Mouse (Mus musculus) kidney, embryonic 14.5 days (tissue): ENCODE measurements around the gene Bcat1. TPM values are rescaled to one million over a fixed set of nuclear protein-coding genes. Genes with fewer than 3 reads are reported as not detected.

Experiments used
- ATAC-seq: fragments of 200-750 bp; cut with Nextera tagmentation; 2 replicates; pipeline ENCODE4 v1.8.0; 2017; ENCODE audit warnings: moderate number of reproducible peaks, mild to moderate bottlenecking, moderate TSS enrichment, moderate library complexity; ENCODE audit not compliant: low FRiP score, low TSS enrichment
- H3K27ac ChIP-seq: fragments of 300-500 bp; sonication (generic); 2 replicates; pipeline ENCODE4 v1.5.1; 2014; ENCODE audit warnings: low read depth, mild to moderate bottlenecking, low read length, moderate library complexity, mixed read lengths
- H3K27me3 ChIP-seq: fragments of 300-500 bp; sonication (generic); 2 replicates; pipeline ENCODE4 v1.6.1; 2014; ENCODE audit warnings: mild to moderate bottlenecking, low read length; ENCODE audit not compliant: control insufficient read depth, insufficient read depth
- H3K36me3 ChIP-seq: fragments of 300-500 bp; sonication (generic); 2 replicates; pipeline ENCODE4 v1.6.1; 2014; ENCODE audit warnings: low read length, mixed read lengths; ENCODE audit not compliant: control insufficient read depth, insufficient read depth
- H3K4me1 ChIP-seq: fragments of 300-500 bp; sonication (generic); 2 replicates; pipeline ENCODE4 v1.6.1; 2014; ENCODE audit warnings: low read length, mixed read lengths; ENCODE audit not compliant: control insufficient read depth, insufficient read depth
- H3K4me2 ChIP-seq: fragments of 300-500 bp; sonication (generic); replicated peaks from 2 replicates; pipeline ENCODE4 v1.6.1; 2014; ENCODE audit warnings: low read depth, mild to moderate bottlenecking, low read length
- H3K4me3 ChIP-seq: fragments of 300-500 bp; sonication (generic); 2 replicates; pipeline ENCODE4 v1.5.1; 2014; ENCODE audit warnings: mild to moderate bottlenecking, low read length
- H3K9ac ChIP-seq: fragments of 300-500 bp; sonication (generic); 2 replicates; pipeline ENCODE4 v1.6.1; 2014; ENCODE audit warnings: low read depth, mild to moderate bottlenecking, low read length, moderate library complexity
- H3K9me3 ChIP-seq: fragments of 300-500 bp; sonication (generic); 2 replicates; pipeline ENCODE4 v1.6.1; 2016; ENCODE audit warnings: low read length; ENCODE audit not compliant: control insufficient read depth
- WGBS: fragments of 180-500 bp; shearing (Covaris S2); extraction: QIAGEN DNeasy Blood & Tissue Kit; methylation state at CpG from one replicate; pipeline ENCODE4 v1.1.7; 2014; 5-methylcytosine and 5-hydroxymethylcytosine counted together
- polyA plus RNA-seq: library from polyadenylated mRNA; unstranded; fragments of >200 nt; fragmentation: Nextera tagmentation; extraction: Ambion mirVana; gene quantifications from 2 replicates; pipeline ENCODE4 v1.2.1, GENCODE M21; 2014

The Bcat1 gene
- polyA plus RNA-seq, 1 experiment from 2014 or later, result 8.6 TPM

DNA sequence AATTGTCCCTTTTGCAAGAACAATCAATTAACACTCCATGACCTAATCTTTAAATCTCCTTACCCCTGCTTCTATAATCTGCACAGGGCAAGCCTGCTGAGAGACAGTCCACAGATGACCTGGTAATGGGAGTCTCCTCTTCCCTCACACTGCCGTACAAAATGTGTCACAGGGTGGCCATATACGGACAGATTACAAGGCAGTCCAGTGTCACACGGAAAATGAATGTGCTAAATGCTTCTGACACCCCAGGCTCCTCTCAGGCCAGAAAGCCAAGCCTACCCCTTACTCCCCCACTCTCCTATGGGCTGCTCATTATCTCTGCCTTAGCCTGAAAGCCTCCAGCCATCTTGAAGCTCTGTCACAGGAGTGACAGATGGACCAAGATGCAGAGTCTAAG is 25.1 kb downstream of the Bcat1 start:
- Histone ChIP-seq H3K4me3 (no peak overlapping the region), H3K9ac (no peak overlapping the region), H3K4me1 (peaks cover 10% of the 10 kb centered on the region; the same call in 1 of the 2 replicates), H3K9me3 (no peaks in the 10 kb centered on the region), H3K4me2 (no peak overlapping the region), H3K27me3 (peaks cover 4% of the 10 kb centered on the region), H3K36me3 (no peaks in the 10 kb centered on the region), H3K27ac (no peak overlapping the region)
- 34% methylated on average over 3 of the region's 3 CpGs for WGBS
- ATAC-seq, result no peak

GRCm38 (mm10) chr6:145048131-145048997 is 27.6 kb downstream of the Bcat1 start:
- WGBS, result 15% methylated on average over 64 of the region's 64 CpGs

DNA sequence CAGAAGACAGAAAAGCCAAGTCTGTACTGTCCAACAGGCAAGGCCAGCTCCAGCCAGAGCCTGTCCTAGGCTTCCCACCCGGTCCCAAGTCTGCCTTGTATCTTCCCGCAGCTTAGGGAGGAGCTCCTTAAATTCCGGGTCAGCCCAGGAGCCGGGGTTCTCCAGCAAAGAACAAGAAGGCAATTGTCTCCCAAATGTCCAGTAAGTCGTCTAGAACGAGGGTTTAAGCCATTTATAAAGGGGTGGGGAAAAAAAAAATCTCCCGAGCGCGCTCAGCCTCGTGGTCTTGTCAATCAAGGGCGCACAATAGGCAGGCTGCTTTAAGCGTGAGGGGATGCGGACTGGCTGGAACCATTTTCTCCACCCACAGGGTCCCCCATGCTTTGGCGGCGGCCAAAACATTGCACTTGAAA is 28.5 kb downstream of the Bcat1 start:
- H3K4me1 ChIP-seq, result 0 out of 2 replicates have a peak, but pooled peaks cover 5% of the 10 kb centered on the region

More at GRCm38 (mm10) chr6:145048131-145048997, 27.6 kb downstream of the Bcat1 start:
- peak overlapping the region; percentile 45 for H3K9ac ChIP-seq
- 0 out of 2 replicates have a peak, but pooled peaks have one; percentile 40 for ATAC-seq
- 0 out of 2 replicates have a peak, but pooled peaks cover 5% of the 10 kb centered on the region for H3K4me1 ChIP-seq
- H3K27me3 ChIP-seq, result peaks cover 4% of the 10 kb centered on the region
- no peaks in the 10 kb centered on the region for H3K36me3 ChIP-seq
- no peak overlapping the region for H3K27ac ChIP-seq
- peak overlapping the region; percentile 98 for H3K4me2 ChIP-seq
- H3K9me3 ChIP-seq, result no peaks in the 10 kb centered on the region
- H3K4me3 ChIP-seq, result peak overlapping the region; percentile 46

GRCm38 (mm10) chr6:145046266-145046890 is 29.6 kb downstream of the Bcat1 start:
- 0 out of 2 replicates have a peak, but pooled peaks cover 7% of the 10 kb centered on the region for H3K4me1 ChIP-seq
- H3K4me2 ChIP-seq, result no peak overlapping the region
- 85% methylated on average over 13 of the region's 13 CpGs for WGBS
- no peak overlapping the region for H3K27ac ChIP-seq
- ATAC-seq, result no peak
- no peaks in the 10 kb centered on the region for H3K36me3 ChIP-seq
- peaks cover 4% of the 10 kb centered on the region for H3K27me3 ChIP-seq
- no peak overlapping the region for H3K4me3 ChIP-seq
- H3K9me3 ChIP-seq, result no peaks in the 10 kb centered on the region
- no peak overlapping the region for H3K9ac ChIP-seq

More for the DNA sequence above, 28.5 kb downstream of the Bcat1 start:
- Histone ChIP-seq H3K36me3 (no peaks in the 10 kb centered on the region), H3K27ac (no peak overlapping the region), H3K27me3 (peaks cover 4% of the 10 kb centered on the region), H3K4me2 (peak overlapping the region; percentile 98), H3K9me3 (no peaks in the 10 kb centered on the region), H3K4me3 (peak overlapping the region; percentile 46), H3K9ac (no peak overlapping the region; the same call in 1 of the 2 replicates)
- 33% methylated on average over 15 of the region's 15 CpGs for WGBS
- ATAC-seq, result no peak

- 0 out of 2 replicates have a peak, but pooled peaks cover 7% of the 10 kb centered on the region for H3K4me1 ChIP-seq
- no peaks in the 10 kb centered on the region for H3K9me3 ChIP-seq
- H3K4me2 ChIP-seq, result no peak overlapping the region
- no peaks in the 10 kb centered on the region for H3K36me3 ChIP-seq
- no peak for ATAC-seq
- no peak overlapping the region for H3K9ac ChIP-seq
- H3K27ac ChIP-seq, result no peak overlapping the region
- H3K4me3 ChIP-seq, result no peak overlapping the region
- H3K27me3 ChIP-seq, result peaks cover 4% of the 10 kb centered on the region
- WGBS, result 82% methylated on average over 20 of the region's 20 CpGs
Measured at GRCm38 (mm10) chr6:145044916-145045574, 30.9 kb downstream of the Bcat1 start.

DNA sequence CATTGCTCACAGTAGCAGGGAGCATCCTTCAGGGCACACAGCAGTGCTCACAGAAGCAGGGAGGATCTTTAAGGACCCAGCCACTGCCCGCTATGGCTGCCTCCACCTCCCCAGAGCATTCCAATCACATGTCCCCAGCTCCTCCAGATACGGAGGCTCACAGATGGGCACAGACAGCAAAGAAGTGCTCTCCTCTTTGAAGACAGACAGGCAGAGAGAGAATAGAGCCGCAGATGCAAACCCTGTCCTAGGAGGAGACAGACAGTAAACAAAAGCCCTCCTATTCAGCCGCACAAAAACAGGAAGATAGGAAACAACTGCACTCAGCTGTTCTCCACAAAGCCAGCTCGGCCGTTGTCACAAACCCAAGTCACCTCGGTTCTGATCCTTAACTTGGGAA is 35.3 kb downstream of the Bcat1 start:
- Histone ChIP-seq H3K9ac (no peak overlapping the region), H3K9me3 (no peaks in the 10 kb centered on the region), H3K27ac (no peak overlapping the region), H3K4me3 (no peak overlapping the region), H3K27me3 (no peaks in the 10 kb centered on the region), H3K4me2 (no peak overlapping the region), H3K4me1 (0 out of 2 replicates have a peak, but pooled peaks cover 3% of the 10 kb centered on the region), H3K36me3 (no peaks in the 10 kb centered on the region)
- 63% methylated on average over 7 of the region's 7 CpGs for WGBS
- no peak for ATAC-seq

DNA sequence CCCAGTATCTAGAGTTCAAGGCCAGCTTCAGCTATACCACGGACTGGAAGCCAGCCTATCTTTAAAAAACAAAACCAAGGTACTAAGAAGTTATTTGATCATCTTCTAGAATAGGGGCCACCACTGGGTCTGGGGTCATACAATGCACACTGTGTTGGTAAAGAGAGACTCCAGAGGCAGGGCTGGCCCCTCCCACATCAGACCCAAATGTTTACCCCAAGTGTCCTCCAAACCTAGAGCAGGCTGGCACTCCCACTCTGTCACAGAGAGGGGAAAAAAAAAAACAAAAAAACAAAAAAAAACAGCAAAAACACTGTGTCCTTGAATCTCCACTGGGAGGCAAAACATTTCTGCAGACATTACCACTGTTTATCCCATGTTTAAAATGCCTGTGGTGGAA is 38.4 kb downstream of the Bcat1 start:
- H3K4me1 ChIP-seq, result 0 out of 2 replicates have a peak, but pooled peaks cover 3% of the 10 kb centered on the region
- no peak overlapping the region for H3K4me2 ChIP-seq
- H3K9me3 ChIP-seq, result no peaks in the 10 kb centered on the region
- 67% methylated on average over 1 of the region's 1 CpGs for WGBS
- H3K27ac ChIP-seq, result no peak overlapping the region
- no peak overlapping the region for H3K9ac ChIP-seq
- no peaks in the 10 kb centered on the region for H3K36me3 ChIP-seq
- no peak overlapping the region for H3K4me3 ChIP-seq
- no peaks in the 10 kb centered on the region for H3K27me3 ChIP-seq
- ATAC-seq, result no peak

- Histone ChIP-seq H3K9ac (no peak overlapping the region), H3K4me2 (no peak overlapping the region), H3K36me3 (no peaks in the 10 kb centered on the region), H3K4me1 (no peaks in the 10 kb centered on the region), H3K27me3 (no peaks in the 10 kb centered on the region), H3K9me3 (no peaks in the 10 kb centered on the region), H3K4me3 (no peak overlapping the region), H3K27ac (no peak overlapping the region)
- ATAC-seq, result no peak
- WGBS, result 82% methylated on average over 9 of the region's 9 CpGs
Measured at GRCm38 (mm10) chr6:145035412-145035811, 40.6 kb downstream of the Bcat1 start.
